Mouse (Mus musculus) midbrain, embryonic 12.5 days (tissue): ENCODE data around the gene Inpp5d. TPM values are rescaled to one million over a fixed set of nuclear protein-coding genes. Genes with fewer than 3 reads are reported as not detected.

Experiments
- ATAC-seq: fragments of 200-750 bp; cut with Nextera tagmentation; 2 replicates; pipeline ENCODE4 v1.8.0; 2017; ENCODE audit warnings: low read depth, moderate TSS enrichment, moderate library complexity; ENCODE audit not compliant: low FRiP score
- H3K27ac ChIP-seq: fragments of 300-500 bp; sonication (generic); replicated peaks from 2 replicates; pipeline ENCODE4 v1.5.1; 2016; ENCODE audit warnings: mild to moderate bottlenecking
- H3K27me3 ChIP-seq: fragments of 300-500 bp; sonication (generic); 2 replicates; pipeline ENCODE4 v1.6.1; 2016; ENCODE audit warnings: mild to moderate bottlenecking
- H3K36me3 ChIP-seq: fragments of 300-500 bp; sonication (generic); 2 replicates; pipeline ENCODE4 v1.6.1; 2016
- H3K4me1 ChIP-seq: fragments of 300-500 bp; sonication (generic); 2 replicates; pipeline ENCODE4 v1.6.1; 2016
- H3K4me2 ChIP-seq: fragments of 300-500 bp; sonication (generic); replicated peaks from 2 replicates; pipeline ENCODE4 v1.6.1; 2016; ENCODE audit warnings: mild to moderate bottlenecking, moderate library complexity
- H3K4me3 ChIP-seq: fragments of 300-500 bp; sonication (generic); 2 replicates; pipeline ENCODE4 v1.5.1; 2016; ENCODE audit warnings: mild to moderate bottlenecking
- H3K9ac ChIP-seq: fragments of 300-500 bp; sonication (generic); replicated peaks from 2 replicates; pipeline ENCODE4 v1.6.1; 2016; ENCODE audit warnings: mild to moderate bottlenecking, moderate library complexity
- H3K9me3 ChIP-seq: fragments of 300-500 bp; sonication (generic); 2 replicates; pipeline ENCODE4 v1.6.1; 2016; ENCODE audit warnings: mild to moderate bottlenecking
- WGBS: fragments of 180-500 bp; shearing (Covaris S2); methylation state at CpG from one replicate; pipeline ENCODE4 v1.1.7; 2016; 5-methylcytosine and 5-hydroxymethylcytosine counted together
- polyA plus RNA-seq: library from polyadenylated mRNA; unstranded; fragments of >200 nt; fragmentation: Nextera tagmentation; extraction: Ambion mirVana; gene quantifications from 2 replicates; pipeline ENCODE4 v1.2.1, GENCODE M21; 2016

Gene Inpp5d
- polyA plus RNA-seq, 1 experiment from 2014 or later: 3.0 TPM

GRCm38 (mm10) chr1:87626344-87626743, 6.2 kb downstream of the Inpp5d start:
- H3K27ac ChIP-seq: no peak overlapping the region
- no peaks in the 10 kb centered on the region for H3K36me3 ChIP-seq
- 62% methylated on average over 2 of the region's 2 CpGs for WGBS
- ATAC-seq: no peak
- H3K9ac ChIP-seq: no peak overlapping the region
- no peaks in the 10 kb centered on the region for H3K27me3 ChIP-seq
- H3K4me3 ChIP-seq: no peak overlapping the region
- 0 out of 2 replicates have a peak, but pooled peaks cover 2% of the 10 kb centered on the region for H3K4me1 ChIP-seq
- H3K4me2 ChIP-seq: no peak overlapping the region
- no peaks in the 10 kb centered on the region for H3K9me3 ChIP-seq

- H3K27ac ChIP-seq: no peak overlapping the region
- 58% methylated on average over 2 of the region's 2 CpGs for WGBS
- 0 out of 2 replicates have a peak, but pooled peaks cover 2% of the 10 kb centered on the region for H3K4me1 ChIP-seq
- H3K27me3 ChIP-seq: no peaks in the 10 kb centered on the region
- H3K4me3 ChIP-seq: no peak overlapping the region
- H3K9ac ChIP-seq: no peak overlapping the region
- H3K36me3 ChIP-seq: no peaks in the 10 kb centered on the region
- no peaks in the 10 kb centered on the region for H3K9me3 ChIP-seq
- ATAC-seq: no peak
- H3K4me2 ChIP-seq: no peak overlapping the region
Observed at GRCm38 (mm10) chr1:87628085-87628484, 8.0 kb downstream of the Inpp5d start.

GRCm38 (mm10) chr1:87631584-87631983, 11.5 kb downstream of the Inpp5d start:
- Histone ChIP-seq H3K4me1 (no peaks in the 10 kb centered on the region), H3K4me2 (no peak overlapping the region), H3K4me3 (no peak overlapping the region), H3K9me3 (no peaks in the 10 kb centered on the region), H3K36me3 (no peaks in the 10 kb centered on the region), H3K27ac (no peak overlapping the region), H3K9ac (no peak overlapping the region), H3K27me3 (no peaks in the 10 kb centered on the region)
- ATAC-seq: no peak
- WGBS: 86% methylated on average over 10 of the region's 10 CpGs

- Histone ChIP-seq H3K27me3 (no peaks in the 10 kb centered on the region), H3K4me3 (no peak overlapping the region), H3K9ac (no peak overlapping the region), H3K4me2 (no peak overlapping the region), H3K9me3 (no peaks in the 10 kb centered on the region), H3K27ac (no peak overlapping the region), H3K36me3 (no peaks in the 10 kb centered on the region), H3K4me1 (no peaks in the 10 kb centered on the region)
- ATAC-seq: no peak
- WGBS: 79% methylated on average over 6 of the region's 6 CpGs
Observed at GRCm38 (mm10) chr1:87632163-87632562, 12.1 kb downstream of the Inpp5d start.

GRCm38 (mm10) chr1:87636716-87637117, 16.6 kb downstream of the Inpp5d start:
- Histone ChIP-seq H3K4me2 (no peak overlapping the region), H3K9ac (no peak overlapping the region), H3K27ac (no peak overlapping the region), H3K9me3 (no peaks in the 10 kb centered on the region), H3K4me1 (no peaks in the 10 kb centered on the region), H3K4me3 (no peak overlapping the region), H3K27me3 (no peaks in the 10 kb centered on the region), H3K36me3 (no peaks in the 10 kb centered on the region)
- 91% methylated on average over 12 of the region's 12 CpGs for whole genome bisulfite sequencing
- no peak for ATAC-seq

GRCm38 (mm10) chr1:87637121-87637877, 17.2 kb downstream of the Inpp5d start:
- no peaks in the 10 kb centered on the region for H3K4me1 ChIP-seq
- ATAC-seq: no peak
- no peak overlapping the region for H3K4me2 ChIP-seq
- H3K36me3 ChIP-seq: no peaks in the 10 kb centered on the region
- WGBS: 88% methylated on average over 4 of the region's 4 CpGs
- no peaks in the 10 kb centered on the region for H3K27me3 ChIP-seq
- no peak overlapping the region for H3K4me3 ChIP-seq
- H3K27ac ChIP-seq: no peak overlapping the region
- no peak overlapping the region for H3K9ac ChIP-seq
- H3K9me3 ChIP-seq: no peaks in the 10 kb centered on the region

- Histone ChIP-seq H3K9me3 (no peaks in the 10 kb centered on the region), H3K4me1 (no peaks in the 10 kb centered on the region), H3K36me3 (no peaks in the 10 kb centered on the region), H3K4me2 (no peak overlapping the region), H3K4me3 (no peak overlapping the region), H3K27me3 (no peaks in the 10 kb centered on the region), H3K27ac (no peak overlapping the region), H3K9ac (no peak overlapping the region)
- no peak for ATAC-seq
- 90% methylated on average over 4 of the region's 4 CpGs for WGBS
Observed at GRCm38 (mm10) chr1:87637878-87638600, 17.9 kb downstream of the Inpp5d start.

- Histone ChIP-seq H3K4me3 (no peak overlapping the region), H3K4me1 (no peaks in the 10 kb centered on the region), H3K9ac (no peak overlapping the region), H3K36me3 (no peaks in the 10 kb centered on the region), H3K9me3 (no peaks in the 10 kb centered on the region), H3K4me2 (no peak overlapping the region), H3K27me3 (no peaks in the 10 kb centered on the region), H3K27ac (no peak overlapping the region)
- no peak for ATAC-seq
- WGBS: 92% methylated on average over 8 of the region's 8 CpGs
Observed at GRCm38 (mm10) chr1:87639724-87640123, 19.6 kb downstream of the Inpp5d start.

GRCm38 (mm10) chr1:87640165-87640661, 20.1 kb downstream of the Inpp5d start:
- WGBS: 79% methylated on average over 17 of the region's 17 CpGs
- Histone ChIP-seq H3K4me3 (no peak overlapping the region), H3K27me3 (no peaks in the 10 kb centered on the region), H3K9me3 (no peaks in the 10 kb centered on the region), H3K27ac (no peak overlapping the region), H3K9ac (no peak overlapping the region), H3K4me2 (no peak overlapping the region), H3K36me3 (no peaks in the 10 kb centered on the region), H3K4me1 (no peaks in the 10 kb centered on the region)
- ATAC-seq: no peak

- Histone ChIP-seq H3K9me3 (no peaks in the 10 kb centered on the region), H3K4me3 (no peak overlapping the region), H3K9ac (no peak overlapping the region), H3K27ac (no peak overlapping the region), H3K27me3 (no peaks in the 10 kb centered on the region), H3K4me2 (no peak overlapping the region), H3K36me3 (no peaks in the 10 kb centered on the region), H3K4me1 (no peaks in the 10 kb centered on the region)
- WGBS: 89% methylated on average over 7 of the region's 7 CpGs
- ATAC-seq: no peak
Observed at GRCm38 (mm10) chr1:87643016-87643415, 22.9 kb downstream of the Inpp5d start.

GRCm38 (mm10) chr1:87645041-87645440, 24.9 kb downstream of the Inpp5d start:
- Histone ChIP-seq H3K9me3 (no peaks in the 10 kb centered on the region), H3K9ac (no peak overlapping the region), H3K4me1 (no peaks in the 10 kb centered on the region), H3K4me2 (no peak overlapping the region), H3K27ac (no peak overlapping the region), H3K36me3 (no peaks in the 10 kb centered on the region), H3K4me3 (no peak overlapping the region), H3K27me3 (no peaks in the 10 kb centered on the region)
- no peak for ATAC-seq
- WGBS: 85% methylated on average over 7 of the region's 7 CpGs

- no peak overlapping the region for H3K4me2 ChIP-seq
- H3K27ac ChIP-seq: no peak overlapping the region
- no peak for ATAC-seq
- WGBS: 89% methylated on average over 6 of the region's 6 CpGs
- H3K9me3 ChIP-seq: no peaks in the 10 kb centered on the region
- H3K27me3 ChIP-seq: no peaks in the 10 kb centered on the region
- H3K4me1 ChIP-seq: no peaks in the 10 kb centered on the region
- no peak overlapping the region for H3K9ac ChIP-seq
- H3K4me3 ChIP-seq: no peak overlapping the region
- H3K36me3 ChIP-seq: no peaks in the 10 kb centered on the region
Observed at GRCm38 (mm10) chr1:87645748-87646147, 25.6 kb downstream of the Inpp5d start.
